Comparison of ENCODE assay signal across 26 mouse cellular contexts in the genomic region with DNA sequence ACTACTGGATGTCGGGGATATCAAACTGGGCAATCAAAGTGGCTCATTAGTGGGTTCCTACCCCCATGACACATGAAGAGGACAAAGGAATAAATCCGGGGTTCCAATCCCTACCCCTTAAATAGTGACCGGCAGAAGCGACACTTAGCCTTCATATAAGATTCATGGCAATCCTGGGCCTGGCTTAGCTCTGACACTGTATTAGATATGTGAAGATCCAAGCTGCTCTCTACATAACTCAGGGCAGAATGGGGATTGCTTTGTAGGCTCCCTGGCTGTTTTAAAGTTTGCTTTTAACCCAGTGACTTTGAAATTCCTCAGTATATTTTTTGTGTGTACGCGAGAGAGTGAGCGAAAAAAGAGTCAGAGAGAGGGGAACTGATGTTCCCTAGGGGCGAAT.
"Had no signal": no experiment of that assay in that cellular context is flagged by ENCODE, and none has a peak within 500 bp of the region (broad histone marks: within the 10 kb centered on the region; RNA-seq: fewer than 3 reads in every experiment).

No protein-coding gene starts in this region.

- H3K36me3 ChIP-seq: heart, embryonic 13.5 days; heart, embryonic 15.5 days; hindbrain, embryonic 13.5 days; hindbrain, embryonic 15.5 days; kidney, embryonic 15.5 days; limb, embryonic 10.5 days; limb, embryonic 12.5 days had no signal

- H3K9ac ChIP-seq: heart, embryonic 13.5 days; heart, embryonic 15.5 days; hindbrain, embryonic 13.5 days; hindbrain, embryonic 15.5 days; kidney, embryonic 15.5 days; limb, embryonic 12.5 days had no signal

- DNase-seq: gastrocnemius, postnatal 14 days; gastrocnemius, postnatal 36 days; heart, adult 18-20 months; heart, postnatal 14 days; heart, postnatal 36 days; kidney, adult 11 months; kidney, adult 2 months; kidney, adult 9 months; kidney, postnatal 14 days; kidney, postnatal 36 days; layer of hippocampus, adult 9-11 months; layer of hippocampus, postnatal 36 days; liver had no signal

- H3K4me3 ChIP-seq: heart, embryonic 13.5 days; heart, embryonic 15.5 days; hindbrain, embryonic 13.5 days; hindbrain, embryonic 15.5 days; kidney, embryonic 15.5 days; left cerebral cortex, adult 2 months; limb, embryonic 10.5 days; limb, embryonic 12.5 days had no signal

- H3K27me3 ChIP-seq: heart, embryonic 13.5 days; heart, embryonic 15.5 days; hindbrain, embryonic 13.5 days; hindbrain, embryonic 15.5 days; kidney, embryonic 15.5 days; limb, embryonic 12.5 days had no signal

- H3K4me2 ChIP-seq: heart, embryonic 11.5 days; heart, embryonic 13.5 days; heart, embryonic 15.5 days; hindbrain, embryonic 13.5 days; hindbrain, embryonic 15.5 days; kidney, embryonic 15.5 days; limb, embryonic 12.5 days; liver, embryonic 11.5 days had no signal

- H3K4me1 ChIP-seq: heart, embryonic 13.5 days; heart, embryonic 15.5 days; hindbrain, embryonic 13.5 days; hindbrain, embryonic 15.5 days; kidney, embryonic 15.5 days; limb, embryonic 10.5 days had no signal

- H3K9me3 ChIP-seq: heart, embryonic 13.5 days; heart, embryonic 15.5 days; hindbrain, embryonic 13.5 days; hindbrain, embryonic 15.5 days; kidney, embryonic 15.5 days; limb, embryonic 10.5 days; limb, embryonic 12.5 days had no signal

- H3K27ac ChIP-seq: heart, embryonic 13.5 days; heart, embryonic 15.5 days; hindbrain, embryonic 13.5 days; hindbrain, embryonic 15.5 days; hindbrain, postnatal 0 days; kidney, embryonic 15.5 days; kidney, postnatal 0 days; left cerebral cortex, adult 2 months; limb, embryonic 10.5 days; limb, embryonic 12.5 days had no signal

- ATAC-seq: hindbrain, postnatal 0 days; intestine, embryonic 16.5 days had no signal
